Mouse (Mus musculus): Measurements from ENCODE around the gene Hspa1l.

GRCm38 (mm10) chr17:35000717-35001451 lies 28.4 kb downstream of the Hspa1l start, which contains the start of gene Vars:
- TF ChIP-seq CTCF (IDR thresholded peaks at IDR 0.05; ENCODE audit: extremely low read depth, insufficient read depth, low read length) = no peak
- TF ChIP-seq POLR2A (IDR thresholded peaks at IDR 0.05; ENCODE audit: extremely low read depth, insufficient read depth, low read length) = peak; percentile 22; the same call in 1 of the 2 replicates
